Mouse (Mus musculus) bone marrow macrophage, adult 2 months (primary cell): ENCODE measurements around the gene Ankrd10. TPM values are rescaled to one million over a fixed set of nuclear protein-coding genes. Genes with fewer than 3 reads are reported as not detected.

Experiments
- H3K27ac ChIP-seq: 2 replicates; pipeline ENCODE4 v1.5.1; 2012; ENCODE audit warnings: low read depth, low read length; ENCODE audit not compliant: insufficient read depth
- H3K4me1 ChIP-seq: 2 replicates; pipeline ENCODE4 v1.6.1; 2012; ENCODE audit warnings: low read length; ENCODE audit not compliant: control insufficient read depth, insufficient read depth
- H3K4me3 ChIP-seq: 2 replicates; pipeline ENCODE4 v1.5.1; 2012; ENCODE audit warnings: mild to moderate bottlenecking, low read length, moderate library complexity; ENCODE audit not compliant: insufficient read depth
- CTCF ChIP-seq: IDR thresholded peaks from 2 replicates; pipeline ENCODE4 v1.5.1; 2012; ENCODE audit warnings: low read depth, mild to moderate bottlenecking, low read length, moderate library complexity
- POLR2A ChIP-seq: IDR thresholded peaks from 2 replicates; pipeline ENCODE4 v1.6.1; 2012; ENCODE audit warnings: mild to moderate bottlenecking, low read depth, low read length, borderline replicate concordance
- polyA plus RNA-seq: library from polyadenylated mRNA; stranded (reverse); fragments of >200 nt; gene quantifications from 2 replicates; pipeline ENCODE4 v1.2.4, GENCODE M21; 2012; ENCODE audit not compliant: missing spikeins, insufficient read depth, insufficient read length

The Ankrd10 gene
- polyA plus RNA-seq, 1 experiment = 23.0 TPM

DNA sequence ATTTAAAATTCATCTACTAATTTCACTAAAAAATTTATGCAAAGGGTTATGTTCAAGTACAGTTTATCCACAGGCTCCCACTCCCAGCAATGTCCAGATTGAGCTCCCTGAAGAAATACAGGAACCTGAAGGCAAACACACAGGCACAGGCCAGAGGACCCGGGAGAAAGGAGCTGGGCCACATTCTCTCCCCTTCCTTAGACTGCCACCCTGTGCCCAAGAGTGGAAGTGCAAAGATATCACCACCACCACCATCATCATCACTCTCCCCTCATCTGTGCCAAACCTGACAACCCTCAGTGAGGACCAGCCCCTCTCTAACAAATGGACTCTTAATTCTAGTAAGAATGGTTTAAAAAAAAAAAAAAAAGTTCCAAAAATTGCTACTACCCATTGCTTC is 19.3 kb downstream of the Ankrd10 start:
- Histone ChIP-seq H3K27ac (no peak overlapping the region), H3K4me1 (no peaks in the 10 kb centered on the region), H3K4me3 (no peak overlapping the region)
- no peak for TF ChIP-seq POLR2A
- TF ChIP-seq CTCF = peak; percentile 53; the same call in 1 of the 2 replicates

DNA sequence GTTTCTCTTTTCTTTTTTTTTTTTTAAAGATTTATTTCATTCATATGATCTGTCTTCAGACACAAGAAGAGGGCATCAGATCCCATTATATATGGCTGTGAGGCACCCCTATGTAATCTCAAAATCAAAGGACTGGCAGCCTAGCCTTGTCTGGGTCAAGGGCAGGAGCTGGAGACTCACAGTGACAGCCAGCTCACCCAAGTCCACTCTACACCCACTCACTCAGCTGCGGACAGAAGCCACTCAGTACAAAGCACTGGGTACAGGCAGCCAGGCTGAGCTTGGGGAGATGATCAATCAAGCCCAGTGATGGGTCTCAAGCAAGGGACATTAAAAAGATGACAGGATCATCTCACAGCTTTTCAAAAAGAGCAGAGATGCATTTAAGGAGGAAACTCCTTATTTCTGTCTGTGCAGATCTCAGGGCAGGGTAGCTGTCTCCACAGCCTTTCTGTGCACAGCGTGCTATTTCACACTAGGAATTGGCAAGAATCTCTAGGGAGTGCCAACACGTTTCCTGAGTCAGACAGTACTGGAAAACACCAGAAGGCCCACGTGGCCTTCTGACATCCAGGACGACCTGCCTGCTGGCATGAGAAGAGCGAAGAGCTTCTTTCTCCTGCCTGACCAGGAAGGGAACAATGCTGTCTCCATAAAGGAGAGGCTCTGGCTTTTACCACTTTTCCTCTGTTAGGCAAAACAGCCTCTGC is 21.3 kb downstream of the Ankrd10 start:
- no peak overlapping the region for H3K4me3 ChIP-seq
- H3K27ac ChIP-seq = no peak overlapping the region
- no peaks in the 10 kb centered on the region for H3K4me1 ChIP-seq
- TF ChIP-seq CTCF = no peak
- TF ChIP-seq POLR2A = no peak

DNA sequence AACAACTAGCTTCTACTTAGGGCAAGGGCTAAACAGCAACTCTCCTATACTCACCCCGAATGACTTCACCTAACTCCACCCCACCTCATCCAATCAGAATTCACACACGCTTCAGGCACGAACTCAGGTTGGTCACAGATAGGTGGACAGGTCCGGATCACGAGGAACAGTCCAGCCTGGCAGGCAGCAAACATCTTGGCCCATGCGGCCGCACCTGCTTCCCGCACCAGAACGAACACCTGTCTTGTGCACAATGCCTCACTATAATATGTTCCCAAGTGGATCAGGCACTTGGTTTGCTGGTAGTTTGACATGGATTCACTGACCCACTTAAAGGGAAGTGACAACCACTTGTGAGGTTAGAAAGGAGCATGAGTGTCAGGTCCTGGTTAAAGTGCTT is 26.7 kb downstream of the Ankrd10 start:
- TF ChIP-seq POLR2A = no peak
- no peak for TF ChIP-seq CTCF
- Histone ChIP-seq H3K4me1 (no peaks in the 10 kb centered on the region), H3K27ac (no peak overlapping the region), H3K4me3 (no peak overlapping the region)

DNA sequence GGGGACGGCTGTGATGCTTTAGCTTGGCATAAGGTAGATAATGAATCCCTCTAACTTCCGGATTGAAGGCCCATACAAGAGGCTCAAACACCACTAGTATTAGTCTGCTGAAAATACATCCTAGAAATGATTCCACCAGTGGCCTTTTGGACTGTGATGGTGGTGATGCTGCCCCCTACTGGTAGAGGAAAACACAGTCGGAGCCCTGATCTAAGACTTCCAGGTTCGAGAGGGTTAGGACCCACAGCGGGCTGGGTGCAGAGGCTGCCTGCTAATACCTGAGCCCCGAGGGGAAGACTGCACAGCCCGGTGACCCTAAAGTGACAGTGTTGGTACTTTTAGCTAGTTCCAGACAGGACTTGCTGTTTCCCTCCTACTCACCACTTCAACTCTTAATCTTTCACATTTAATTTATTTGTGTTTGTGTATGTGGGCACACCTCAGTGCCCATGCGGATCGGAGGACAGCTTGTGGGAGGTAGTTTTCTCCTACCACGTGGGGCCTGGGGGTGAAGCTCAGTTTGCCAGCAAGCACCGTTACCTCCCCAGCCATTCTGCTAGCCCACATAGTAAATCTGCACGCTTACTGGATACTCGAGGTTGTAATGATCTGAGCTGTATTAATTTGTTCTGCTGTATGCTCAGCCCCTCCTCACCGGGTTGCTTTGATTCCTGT is 33.4 kb downstream of the Ankrd10 start:
- Histone ChIP-seq H3K27ac (no peak overlapping the region), H3K4me1 (no peaks in the 10 kb centered on the region), H3K4me3 (no peak overlapping the region)
- no peak for TF ChIP-seq POLR2A
- TF ChIP-seq CTCF = peak; percentile 86

DNA sequence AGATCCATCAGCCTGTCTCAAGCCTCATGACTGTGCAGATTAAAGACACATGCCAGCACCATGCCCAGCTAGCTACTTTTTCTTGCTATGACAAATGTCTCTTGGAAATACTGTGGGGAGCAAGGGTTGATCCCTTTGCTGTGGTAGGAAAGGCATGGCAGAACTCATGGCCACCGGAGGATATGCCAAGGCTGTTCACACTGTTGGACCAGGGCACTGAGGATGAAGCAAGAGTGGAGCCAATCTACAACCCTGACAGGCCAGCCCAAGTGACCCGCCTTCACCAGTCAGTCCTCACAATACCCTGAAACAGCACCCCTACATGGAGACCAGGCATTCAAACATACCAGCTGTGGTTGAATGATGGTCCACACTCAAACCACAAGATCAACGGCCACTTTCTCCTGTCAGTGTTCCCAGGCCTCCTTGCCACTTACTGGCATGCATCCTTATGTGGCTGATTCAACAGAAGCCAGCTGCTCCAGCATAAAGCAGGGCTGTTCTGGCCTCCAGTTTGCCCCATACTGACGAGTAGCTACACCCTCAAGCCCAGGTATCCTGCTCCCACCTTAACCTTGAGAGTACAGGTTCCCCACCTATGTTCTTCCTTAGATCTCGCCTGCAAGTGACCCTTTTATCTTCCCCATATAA is 35.1 kb downstream of the Ankrd10 start:
- Histone ChIP-seq H3K4me3 (no peak overlapping the region), H3K27ac (no peak overlapping the region), H3K4me1 (no peaks in the 10 kb centered on the region)
- no peak for TF ChIP-seq POLR2A
- no peak for TF ChIP-seq CTCF

DNA sequence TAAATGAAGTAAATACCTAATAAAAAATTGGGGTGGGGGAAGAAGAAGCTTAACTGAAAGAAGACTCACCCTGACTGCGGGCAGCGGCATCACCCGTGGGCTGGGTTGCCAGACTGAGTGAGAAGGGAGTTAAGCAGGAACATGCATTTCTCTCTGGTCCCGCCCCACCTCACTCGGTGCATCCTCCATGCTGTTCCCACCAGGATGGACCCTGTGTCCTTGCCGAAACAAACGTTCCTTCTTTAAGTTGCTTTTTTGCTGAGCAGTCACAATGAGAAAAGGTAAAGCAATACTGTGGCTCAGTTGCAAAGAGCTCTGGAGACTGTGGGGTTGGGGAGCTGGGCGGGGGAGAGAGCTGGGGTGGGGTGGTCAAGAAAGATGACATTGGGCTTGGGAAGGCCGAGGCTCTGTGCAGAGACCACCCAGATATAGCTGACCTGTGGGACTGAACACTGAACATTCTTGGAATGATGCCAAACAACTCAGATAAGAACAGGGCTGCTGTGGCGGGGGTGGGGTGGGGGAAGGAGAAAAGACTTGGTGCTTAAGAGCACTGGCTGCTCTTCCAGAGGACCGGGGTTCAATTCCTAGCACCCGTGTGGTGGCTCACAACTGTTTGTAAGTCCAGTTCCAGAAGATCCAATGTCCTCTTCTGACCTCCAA is 42.2 kb downstream of the Ankrd10 start:
- Histone ChIP-seq H3K4me3 (no peak overlapping the region), H3K4me1 (peaks cover 3% of the 10 kb centered on the region), H3K27ac (no peak overlapping the region)
- no peak for TF ChIP-seq CTCF

DNA sequence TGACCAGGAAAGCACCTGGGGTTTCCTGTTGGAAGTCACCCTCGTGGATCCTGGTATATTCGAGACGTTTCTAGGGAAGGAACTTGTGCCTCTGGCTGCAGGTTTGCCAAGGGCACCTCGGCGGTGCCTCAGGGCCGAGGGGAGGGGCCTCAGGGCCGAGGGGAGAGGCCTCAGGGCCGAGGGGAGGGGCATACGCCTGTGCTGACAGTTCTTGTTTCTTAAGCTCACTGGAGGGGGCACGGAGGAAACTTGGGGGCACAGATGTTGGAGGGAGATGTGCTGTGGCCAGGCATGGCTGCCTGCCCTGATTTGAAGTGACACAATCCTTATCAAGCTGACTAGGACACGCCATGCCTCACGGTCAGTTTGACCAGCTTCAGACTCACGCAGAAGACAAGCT is 43.3 kb downstream of the Ankrd10 start:
- Histone ChIP-seq H3K4me3 (peak overlapping the region; percentile 6; the same call in 1 of the 2 replicates), H3K27ac (no peak overlapping the region), H3K4me1 (peaks cover 3% of the 10 kb centered on the region)
- no peak for TF ChIP-seq CTCF
- no peak for TF ChIP-seq POLR2A

DNA sequence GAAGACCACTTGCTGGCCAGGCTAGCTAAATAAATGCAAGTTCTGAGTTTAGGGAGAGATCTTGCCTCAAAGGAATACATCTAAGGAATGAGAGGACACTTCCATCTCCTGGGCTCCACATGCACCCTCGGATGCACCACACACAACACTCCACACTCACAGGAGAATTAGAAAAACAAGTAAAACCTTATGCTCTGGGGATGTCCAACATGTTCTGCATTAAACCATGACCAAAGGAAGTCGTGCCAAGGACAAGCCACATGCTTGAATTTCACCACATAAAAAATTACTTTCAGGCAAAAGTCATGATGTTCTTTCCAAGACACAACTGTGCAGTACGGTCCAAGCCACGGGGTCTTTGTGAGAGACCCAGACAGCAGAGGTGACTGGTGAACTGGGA is 43.7 kb downstream of the Ankrd10 start:
- Histone ChIP-seq H3K27ac (no peak overlapping the region), H3K4me3 (no peak overlapping the region), H3K4me1 (peaks cover 3% of the 10 kb centered on the region)
- TF ChIP-seq POLR2A (no peak), CTCF (no peak)

DNA sequence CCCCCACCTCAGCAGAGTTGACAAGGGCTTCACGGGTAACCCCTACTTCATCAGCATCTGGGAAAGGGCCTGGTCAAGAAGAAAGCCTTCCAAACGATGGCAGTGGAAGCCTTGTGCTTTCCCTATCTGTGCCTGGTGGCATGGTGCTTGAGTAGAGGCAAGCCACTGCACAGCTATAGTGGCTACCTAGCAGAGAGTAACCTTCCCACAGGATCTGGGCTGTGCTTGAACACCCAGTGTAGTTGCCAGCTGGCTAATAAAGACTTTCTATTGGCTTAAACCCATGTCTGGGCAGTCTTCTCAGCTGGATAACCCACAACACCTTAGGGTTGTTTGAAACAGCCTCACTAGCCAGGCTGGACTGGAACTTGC is 49.2 kb downstream of the Ankrd10 start:
- TF ChIP-seq CTCF (no peak), POLR2A (no peak)
- no peaks in the 10 kb centered on the region for H3K4me1 ChIP-seq
- H3K4me3 ChIP-seq = no peak overlapping the region
- H3K27ac ChIP-seq = no peak overlapping the region
